Mouse (Mus musculus) intestine, embryonic 14.5 days (tissue): ENCODE measurements around the gene Ces1f. TPM values are rescaled to one million over a fixed set of nuclear protein-coding genes. Genes with fewer than 3 reads are reported as not detected.
"Not testable (repeated sequence)": the region's sequence is repeated elsewhere in the genome, so short reads cannot be mapped to it uniquely, and the experiment has no call there.

ENCODE experiments used
- ATAC-seq: fragments of 200-750 bp; cut with Nextera tagmentation; replicated peaks from 2 replicates; pipeline ENCODE4 v1.8.0; 2017; ENCODE audit warnings: low read depth, moderate number of reproducible peaks, moderate TSS enrichment, moderate library complexity; ENCODE audit not compliant: low FRiP score, low TSS enrichment
- DNase-seq: peaks from one replicate; pipeline ENCODE4 v3.0.0-alpha.2; 2018; ENCODE audit warnings: low spot score
- H3K27ac ChIP-seq: fragments of 300-500 bp; sonication (generic); 2 replicates; pipeline ENCODE4 v1.5.1; 2014; ENCODE audit warnings: low read depth, mild to moderate bottlenecking, control low read depth
- H3K27me3 ChIP-seq: fragments of 300-500 bp; sonication (generic); replicated peaks from 2 replicates; pipeline ENCODE4 v1.6.1; 2014; ENCODE audit warnings: low read length, control low read depth; ENCODE audit not compliant: control insufficient read depth, insufficient read depth
- H3K36me3 ChIP-seq: fragments of 300-500 bp; sonication (generic); 2 replicates; pipeline ENCODE4 v1.6.1; 2014; ENCODE audit warnings: low read length, control low read depth; ENCODE audit not compliant: control insufficient read depth, insufficient read depth
- H3K4me1 ChIP-seq: fragments of 300-500 bp; sonication (generic); replicated peaks from 2 replicates; pipeline ENCODE4 v1.6.1; 2014; ENCODE audit warnings: low read length, control low read depth, mixed read lengths; ENCODE audit not compliant: control insufficient read depth, insufficient read depth
- H3K4me2 ChIP-seq: fragments of 300-500 bp; sonication (generic); 2 replicates; pipeline ENCODE4 v1.6.1; 2014; ENCODE audit warnings: low read length
- H3K4me3 ChIP-seq: fragments of 300-500 bp; sonication (generic); 2 replicates; pipeline ENCODE4 v1.5.1; 2014; ENCODE audit warnings: low read depth, low read length, control low read depth, mixed read lengths
- H3K9ac ChIP-seq: fragments of 300-500 bp; sonication (generic); 2 replicates; pipeline ENCODE4 v1.6.1; 2014; ENCODE audit warnings: mild to moderate bottlenecking, low read length
- H3K9me3 ChIP-seq: fragments of 300-500 bp; sonication (generic); 2 replicates; pipeline ENCODE4 v1.6.1; 2016; ENCODE audit warnings: low read length, control low read depth; ENCODE audit not compliant: control insufficient read depth
- WGBS: fragments of 180-500 bp; shearing (Covaris S2); extraction: QIAGEN DNeasy Blood & Tissue Kit; methylation state at CpG from one replicate; pipeline ENCODE4 v1.1.7; 2014; 5-methylcytosine and 5-hydroxymethylcytosine counted together
- polyA plus RNA-seq: library from polyadenylated mRNA; unstranded; fragments of >200 nt; fragmentation: Nextera tagmentation; extraction: Ambion mirVana; gene quantifications from 2 replicates; pipeline ENCODE4 v1.2.1, GENCODE M21; 2014

Gene Ces1f
- polyA plus RNA-seq, 1 experiment from 2014 or later, result not detected

DNA sequence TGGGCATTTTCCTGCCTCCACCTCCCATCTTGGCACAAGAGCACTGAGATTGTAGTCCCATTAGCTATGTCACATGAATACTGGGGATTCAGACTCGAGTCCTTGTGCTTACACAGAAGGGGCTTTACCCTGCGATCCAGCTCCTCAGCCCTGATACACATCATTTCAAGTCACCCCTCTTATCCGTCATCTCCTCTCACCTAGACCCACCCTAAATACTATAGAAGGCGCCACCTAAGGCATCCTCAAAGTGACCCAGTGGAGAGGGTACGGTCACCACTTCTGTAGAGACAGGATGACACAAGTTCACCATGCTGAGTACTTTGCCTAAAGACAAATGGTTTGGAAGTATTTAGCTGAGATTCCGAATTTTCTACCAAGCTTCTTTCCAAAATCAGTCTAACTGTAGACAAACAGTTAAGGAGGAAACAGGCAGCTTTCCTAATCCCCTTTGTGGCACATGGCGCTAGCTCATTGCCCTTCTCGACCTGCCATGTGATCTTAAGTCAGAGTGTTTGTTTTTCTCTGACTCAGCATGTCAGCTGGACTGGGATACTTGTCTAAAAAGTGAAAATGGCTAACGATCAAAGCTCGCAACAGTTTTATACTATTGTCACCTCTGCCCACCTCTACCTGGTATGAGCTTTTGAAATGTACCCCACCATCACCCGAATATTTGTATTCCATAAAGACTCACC is 50.7 kb downstream of the Ces1f start:
- 59% methylated on average over 11 of the region's 11 CpGs for WGBS

DNA sequence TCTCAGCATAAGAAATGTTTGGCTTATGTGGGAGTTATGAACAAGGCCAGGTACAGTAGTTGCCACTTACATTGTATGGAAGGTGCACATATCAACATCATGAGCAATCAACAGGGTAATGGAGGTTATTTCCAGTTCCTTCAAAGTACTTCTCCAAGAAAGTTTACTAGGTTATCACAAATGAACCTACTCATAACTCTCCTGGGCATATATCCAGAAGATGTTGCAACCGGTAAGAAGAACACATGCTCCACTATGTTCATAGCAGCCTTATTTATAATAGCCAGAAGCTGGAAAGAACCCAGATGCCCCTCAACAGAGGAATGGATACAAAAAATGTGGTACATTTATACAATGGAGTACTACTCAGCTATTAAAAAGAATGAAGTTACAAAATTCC is 53.1 kb downstream of the Ces1f start:
- H3K9me3 ChIP-seq, H3K36me3 ChIP-seq, H3K27ac ChIP-seq, DNase-seq, H3K4me3 ChIP-seq, H3K27me3 ChIP-seq, H3K9ac ChIP-seq, ATAC-seq, H3K4me2 ChIP-seq, H3K4me1 ChIP-seq: not testable (repeated sequence)
- WGBS, result 90% methylated on average over 1 of the region's 1 CpGs

More for the DNA sequence above, 50.7 kb downstream of the Ces1f start:
- H3K27ac ChIP-seq, result no peak overlapping the region
- no peaks in the 10 kb centered on the region for H3K36me3 ChIP-seq
- no peak overlapping the region for H3K4me2 ChIP-seq
- H3K4me1 ChIP-seq, result no peaks in the 10 kb centered on the region
- no peak overlapping the region for H3K9ac ChIP-seq
- H3K4me3 ChIP-seq, result no peak overlapping the region
- DNase-seq, result no peak
- no peaks in the 10 kb centered on the region for H3K27me3 ChIP-seq
- H3K9me3 ChIP-seq, result no peaks in the 10 kb centered on the region
- ATAC-seq, result 0 out of 2 replicates have a peak, but pooled peaks have one; percentile 62

DNA sequence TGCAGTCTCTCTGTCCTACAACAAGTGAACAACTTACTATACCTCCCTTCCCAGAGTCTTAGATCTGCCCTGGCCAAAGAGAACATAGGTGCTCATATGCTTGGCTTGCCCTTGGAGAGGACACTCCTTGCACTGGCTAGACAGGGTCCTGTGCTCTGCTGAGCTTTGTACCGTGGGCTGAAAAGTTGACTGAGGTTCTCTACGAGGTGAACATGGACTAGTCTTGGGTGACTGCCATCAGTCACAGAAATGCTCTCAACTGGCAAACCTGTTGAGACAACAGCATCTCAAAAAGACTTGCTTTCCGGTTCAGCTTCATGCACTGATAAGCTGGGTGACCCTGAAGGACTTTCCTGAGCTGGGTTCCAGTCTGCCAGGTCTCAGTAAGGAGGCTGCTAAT is 57.7 kb downstream of the Ces1f start:
- Histone ChIP-seq H3K4me1 (no peaks in the 10 kb centered on the region), H3K4me3 (no peak overlapping the region), H3K36me3 (no peaks in the 10 kb centered on the region), H3K27ac (no peak overlapping the region), H3K9me3 (no peaks in the 10 kb centered on the region), H3K4me2 (no peak overlapping the region), H3K27me3 (no peaks in the 10 kb centered on the region), H3K9ac (no peak overlapping the region)
- ATAC-seq (no peak), DNase-seq (no peak)
- WGBS, result 74% methylated on average over 3 of the region's 3 CpGs

DNA sequence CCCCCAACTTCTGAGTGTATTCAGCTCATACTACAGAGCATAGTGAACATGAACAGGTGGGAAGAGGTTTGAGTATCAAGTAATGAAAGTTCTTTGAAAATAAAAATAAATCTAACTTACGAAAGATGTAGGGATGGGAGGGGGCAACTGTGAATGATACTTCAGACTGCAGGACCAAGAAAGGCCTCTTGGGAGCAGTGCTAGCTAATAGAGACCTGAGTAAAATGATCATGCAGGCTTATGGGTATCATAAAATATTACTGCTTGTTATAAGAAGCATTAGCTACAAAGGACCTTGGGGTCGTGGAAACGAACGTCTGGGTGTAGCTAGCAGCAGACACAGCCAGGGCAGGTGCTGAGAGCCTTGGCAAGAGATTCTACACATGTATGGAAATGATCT is 61.7 kb downstream of the Ces1f start:
- WGBS, result 53% methylated on average over 4 of the region's 4 CpGs

DNA sequence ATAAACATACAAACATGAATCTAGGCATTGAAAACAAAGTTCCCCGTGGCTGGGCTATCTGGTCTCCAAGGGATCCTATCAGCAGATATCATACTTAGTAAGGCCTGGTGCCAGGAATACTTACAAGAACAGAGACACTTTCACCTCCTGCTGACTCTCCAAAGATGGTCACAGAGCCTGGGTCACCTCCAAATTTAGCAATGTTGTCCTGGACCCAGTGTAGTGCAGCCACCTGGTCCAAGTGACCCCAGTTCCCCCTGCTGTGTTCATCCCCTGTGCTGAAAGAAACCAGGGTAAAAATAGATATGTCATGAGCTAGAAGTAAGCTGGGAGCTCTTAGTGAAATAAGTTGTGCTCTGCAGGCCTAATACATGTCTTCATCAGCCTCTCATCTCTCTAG is 62.2 kb downstream of the Ces1f start:
- no peak overlapping the region for H3K4me2 ChIP-seq
- no peaks in the 10 kb centered on the region for H3K4me1 ChIP-seq
- H3K27ac ChIP-seq, result no peak overlapping the region
- whole genome bisulfite sequencing, result 66% methylated on average over 1 of the region's 1 CpGs
- no peaks in the 10 kb centered on the region for H3K27me3 ChIP-seq
- ATAC-seq (no peak), DNase-seq (no peak)
- no peaks in the 10 kb centered on the region for H3K36me3 ChIP-seq
- no peak overlapping the region for H3K4me3 ChIP-seq
- H3K9ac ChIP-seq, result no peak overlapping the region
- H3K9me3 ChIP-seq, result no peaks in the 10 kb centered on the region

More for the DNA sequence above, 61.7 kb downstream of the Ces1f start:
- Histone ChIP-seq H3K4me3 (no peak overlapping the region), H3K27me3 (no peaks in the 10 kb centered on the region), H3K4me1 (no peaks in the 10 kb centered on the region), H3K36me3 (no peaks in the 10 kb centered on the region), H3K4me2 (no peak overlapping the region), H3K27ac (no peak overlapping the region), H3K9ac (no peak overlapping the region), H3K9me3 (no peaks in the 10 kb centered on the region)
- DNase-seq, result no peak
- ATAC-seq, result no peak

DNA sequence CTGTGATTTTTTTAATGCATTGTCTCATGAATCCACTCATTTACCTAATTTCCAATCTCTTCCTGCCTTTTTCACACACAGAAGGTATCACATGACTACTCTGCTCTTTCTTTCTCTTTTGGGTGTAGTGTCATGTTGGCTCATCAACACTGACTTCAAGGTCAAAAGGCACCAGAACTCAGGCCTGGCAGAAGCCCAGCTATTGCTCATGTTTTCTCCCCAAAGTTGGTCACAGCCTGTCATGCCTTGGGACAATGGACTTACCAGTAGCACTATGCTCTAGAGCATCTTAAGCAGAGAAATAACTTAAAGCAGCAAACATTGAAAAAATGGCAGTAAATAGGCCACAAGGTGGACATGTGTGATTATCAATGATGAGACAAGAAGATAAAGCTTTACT is 68.5 kb downstream of the Ces1f start:
- H3K27me3 ChIP-seq, result no peaks in the 10 kb centered on the region
- H3K4me1 ChIP-seq, result no peaks in the 10 kb centered on the region
- H3K9me3 ChIP-seq, result no peaks in the 10 kb centered on the region
- no peaks in the 10 kb centered on the region for H3K36me3 ChIP-seq
- H3K4me2 ChIP-seq, result no peak overlapping the region
- DNase-seq (no peak), ATAC-seq (no peak)
- no peak overlapping the region for H3K27ac ChIP-seq
- no peak overlapping the region for H3K9ac ChIP-seq
- H3K4me3 ChIP-seq, result no peak overlapping the region

Other genes starting within 250 kb of the Ces1f start
- gene Ces1a, start 231.6 kb downstream of the Ces1f start, polyA plus RNA-seq, result not detected in 2 replicates
- not detected in 2 replicates for gene Ces1b, start 199.7 kb downstream of the Ces1f start, polyA plus RNA-seq
- gene Ces1c, start 148.5 kb downstream of the Ces1f start, polyA plus RNA-seq, result 0.28 and 0.45 TPM in 2 replicates
- gene Ces1d, start 81.9 kb downstream of the Ces1f start, polyA plus RNA-seq, result 0.61 TPM in 1 of 2 replicates, not detected in the other
- 0.28 and 0.45 TPM in 2 replicates for gene Ces1e, start 50.1 kb downstream of the Ces1f start, polyA plus RNA-seq
- gene Ces1g, start 57.6 kb upstream of the Ces1f start, polyA plus RNA-seq, result 0.12 and 0.26 TPM in 2 replicates
- not detected in 2 replicates for gene Ces1h, start 100.0 kb upstream of the Ces1f start, polyA plus RNA-seq